Comparison of ENCODE assay signal across 8 mouse cellular contexts in the genomic region with DNA sequence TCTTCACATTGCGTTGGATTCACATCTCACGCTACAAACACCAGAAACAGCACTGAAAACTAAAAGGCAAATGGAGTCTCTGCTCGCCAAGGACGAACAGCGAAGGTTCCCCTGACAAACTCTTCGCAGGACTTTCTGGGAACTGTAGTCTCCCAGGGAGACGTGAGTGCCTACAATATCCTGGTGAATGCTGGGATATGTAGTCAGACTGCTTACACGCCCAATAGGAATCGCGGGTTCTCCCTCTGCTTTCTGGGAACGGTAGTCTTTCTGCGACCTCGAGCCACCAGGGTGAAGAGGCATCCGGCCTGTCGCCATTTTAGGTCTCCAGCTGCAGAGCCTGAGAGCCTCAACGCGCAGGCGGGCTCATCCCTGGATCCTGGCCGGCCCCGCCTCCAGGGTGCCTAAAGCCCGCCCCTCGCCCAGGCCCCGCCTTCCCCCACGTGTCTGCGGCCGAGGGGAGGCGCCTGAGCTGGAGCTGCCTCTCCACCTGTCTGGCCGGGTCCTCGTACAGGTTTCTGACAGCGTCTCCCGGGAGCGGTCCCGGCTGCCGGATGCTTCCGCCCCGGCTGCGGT. TPM values are rescaled to one million over a fixed set of nuclear protein-coding genes. Genes with fewer than 3 reads are reported as not detected.
A peak's percentile ranks its signal among the peaks of the same experiment; 100 is the strongest.
DNase-seq lines count a peak whose midpoint lies in the region; ATAC-seq lines count a peak whose summit lies in the region.

A gene (plus strand): TSS at position 202 of the 576 bp plus-strand sequence.

- ATAC-seq in megakaryocyte progenitor cell, adult 5-6 weeks (replicated peaks; ENCODE audit: poor library complexity) = peak; percentile 91

- DNase-seq in adipocyte (ENCODE audit: low spot score) = peak; percentile 97
- DNase-seq in embryo, embryonic 10 days (ENCODE audit: low spot score) = peak; percentile 96
- DNase-seq in gastrocnemius, postnatal 10 days = peak; percentile 85
- DNase-seq in induced T-regulatory cell, adult 2 months (ENCODE audit: low read depth) = peak; percentile 96
- DNase-seq in left cerebral cortex, adult 9 months (ENCODE audit: low spot score in 2 of 2) = peak; percentile 98 to 99
- DNase-seq in right cerebral cortex, postnatal 14 days = peak; percentile 84
- peak; percentile 91 to 96 for DNase-seq in urinary bladder, postnatal 36 days (ENCODE audit: low spot score in 2 of 2)

RNA-seq across cellular contexts. Expression of the gene that starts here (rescaled TPM):
- total RNA-seq in gastrocnemius, postnatal 10 days (2021) = 10 to 100 TPM; 29.3 to 32.0 TPM
- 12.0 and 17.3 TPM in 2 replicates for total RNA-seq in megakaryocyte progenitor cell, adult 5-6 weeks (2015)
- 11.5 and 16.5 TPM in 2 replicates for total RNA-seq in megakaryocyte progenitor cell, adult 5-6 weeks (2017)

Comparison
In these comparisons a context has a peak if more than half of its experiments do, and no peak if none do; other contexts are left out.
1. Peak in every context shown above with its lines: DNase-seq and ATAC-seq.